Mouse (Mus musculus) urinary bladder, postnatal 4 days (tissue): Measurements from ENCODE around the gene Ftsj3.
"Not testable (repeated sequence)": the region's sequence is repeated elsewhere in the genome, so short reads cannot be mapped to it uniquely, and the experiment has no call there.

ENCODE experiments used
- DNase-seq, 2 experiments: peaks; one replicate each; pipeline ENCODE4 v3.0.0; 2021 to 2022; ENCODE audit warnings: low spot score in 2 of 2

The Ftsj3 gene

DNA sequence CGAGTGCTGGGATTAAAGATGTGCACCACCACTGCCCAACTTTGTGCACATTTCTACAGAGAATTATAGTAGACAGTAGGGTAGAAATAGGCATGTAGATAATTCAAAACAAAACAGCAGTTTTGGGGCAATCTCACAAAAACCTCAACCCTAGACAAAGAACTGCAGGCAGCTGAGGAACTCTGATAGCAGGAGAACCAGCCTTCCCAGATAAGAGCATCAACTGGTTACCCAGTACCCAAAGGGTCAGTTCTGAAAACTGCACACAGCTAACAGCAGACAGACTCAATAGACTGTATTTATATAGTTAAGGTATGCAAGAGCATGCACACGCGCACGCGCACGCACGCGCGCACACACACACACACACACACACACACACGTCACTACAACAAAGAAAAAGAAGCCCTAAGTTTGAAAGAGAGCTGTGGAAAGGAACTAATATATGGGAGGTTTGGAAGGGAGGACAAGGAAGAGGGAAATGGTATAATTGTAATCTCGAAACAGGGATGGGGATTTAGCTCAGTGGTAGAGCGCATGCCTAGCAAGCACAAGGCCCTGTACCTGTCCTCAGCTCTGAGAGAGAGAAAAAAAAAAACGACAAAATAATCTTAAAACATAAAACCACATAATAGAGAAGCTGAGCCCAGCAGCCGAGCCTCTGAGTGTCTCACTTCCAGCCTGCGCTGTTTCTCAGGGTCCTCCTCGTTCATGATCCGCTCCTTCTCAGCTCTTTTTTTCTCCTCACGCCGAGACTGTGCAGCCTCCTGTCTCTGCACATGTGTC lies 54.3 kb downstream of the Ftsj3 start:
- no peak for DNase-seq

DNA sequence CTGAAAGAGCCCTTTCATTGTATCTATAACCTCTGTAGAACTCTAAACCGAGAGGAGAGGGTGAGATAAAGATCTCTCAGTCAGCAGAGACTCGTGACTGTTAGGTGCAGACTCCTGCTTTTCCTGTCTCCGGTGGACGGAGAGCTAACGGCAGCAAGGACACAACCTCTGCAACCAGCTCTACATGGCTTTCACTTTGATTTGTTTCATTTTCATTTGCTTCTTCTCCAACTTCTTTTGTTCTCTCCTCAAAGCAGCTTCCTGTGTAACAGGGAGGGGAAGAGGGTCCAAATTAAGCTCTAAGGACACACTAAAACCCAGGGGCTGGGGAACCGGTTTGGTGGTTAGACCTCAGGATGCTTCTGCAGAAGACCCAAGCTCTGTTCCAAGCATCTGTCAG lies 55.1 kb downstream of the Ftsj3 start:
- DNase-seq, result no peak

DNA sequence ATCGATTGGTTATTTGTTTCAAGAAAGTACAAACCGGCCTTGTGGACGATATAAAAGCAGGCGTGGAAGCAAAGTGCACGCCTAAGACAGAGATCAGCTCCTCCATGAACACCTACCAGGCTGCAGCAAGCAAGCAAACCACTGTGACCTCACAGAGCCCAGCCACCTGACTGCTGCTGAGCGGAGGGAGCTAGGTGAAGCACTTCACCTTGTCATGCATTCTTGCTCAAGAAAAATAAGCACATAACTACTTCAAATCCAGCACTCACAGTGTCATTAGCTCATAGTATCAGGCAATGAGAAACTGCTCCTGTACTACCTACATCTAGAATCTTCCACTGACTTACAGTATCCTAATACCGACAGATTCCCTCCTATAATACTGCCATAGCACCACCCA lies 55.9 kb downstream of the Ftsj3 start:
- not testable (repeated sequence) for DNase-seq
